Mouse (Mus musculus) gastrocnemius, postnatal 25 days (tissue): Measurements from ENCODE around the gene Olfr1255. TPM values are rescaled to one million over a fixed set of nuclear protein-coding genes. Genes with fewer than 3 reads are reported as not detected.

ENCODE experiments used
- DNase-seq: peaks from one replicate; pipeline ENCODE4 v3.0.0; 2022
- long read RNA-seq, 2 experiments: library from polyadenylated mRNA; stranded (forward); transcript quantifications; one replicate each; pipeline ENCODE4 v2.0.0; 2021
- total RNA-seq, 2 experiments: library from RNA; stranded (reverse); gene quantifications; 1 replicate in 1 of 2; 2 replicates in 1 of 2; pipeline ENCODE4 v1.2.3; 2021

The Olfr1255 gene
- not detected for total RNA-seq
- long read RNA-seq, experiment 1 = 0 reads
- long read RNA-seq, experiment 2 = 0 reads

DNA sequence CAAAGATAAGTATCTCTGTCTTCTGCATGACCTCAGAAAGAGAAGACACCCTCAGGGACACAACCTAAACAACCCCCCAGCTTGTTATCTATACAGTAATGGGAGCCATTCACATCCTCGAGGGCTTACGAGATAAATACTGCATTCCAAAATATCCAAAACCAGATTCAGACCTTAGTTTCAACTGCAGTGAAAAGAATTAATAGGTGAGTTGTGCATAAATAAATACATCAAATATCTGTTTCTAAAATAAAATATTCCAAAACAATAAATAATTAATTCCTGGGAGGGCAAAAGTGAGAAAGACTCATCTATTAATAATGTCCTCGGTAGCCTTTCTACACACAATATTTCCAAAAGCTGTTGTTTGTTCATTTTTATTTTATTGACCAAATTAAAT is at the start of gene Olfr1255:
Gene Olfr1255, plus strand, starts transcription at position 301 of the 400 bp plus-strand sequence.
- no peak for DNase-seq

- DNase-seq = no peak
These were observed 18.3 kb upstream of the Olfr1255 start, which contains the start of gene Olfr1254 for GRCm38 (mm10) chr2:89793519-89793918. Gene Olfr1254 (minus strand): TSS chr2:89793619.

DNA sequence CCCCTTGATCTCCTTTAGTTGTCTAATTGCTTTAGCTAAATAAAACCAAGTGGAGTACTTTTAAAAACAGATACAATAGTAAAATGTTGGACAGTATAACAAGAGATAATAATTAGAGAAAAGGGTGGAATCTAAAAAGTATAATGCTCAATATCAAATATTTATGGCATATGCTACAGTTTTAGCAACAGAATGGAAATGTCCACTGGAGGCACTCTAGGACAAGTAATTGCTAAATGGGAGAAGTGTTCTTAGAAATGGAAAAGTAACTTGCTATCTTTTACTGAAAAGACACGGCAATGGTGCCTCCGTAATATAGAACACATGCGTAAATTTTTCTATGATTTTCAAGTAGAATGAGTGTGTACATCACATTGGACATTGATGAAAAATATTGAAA is 12.3 kb upstream of the Olfr1255 start:
- DNase-seq = no peak

- DNase-seq = no peak
These were observed 1.1 kb upstream of the Olfr1255 start for GRCm38 (mm10) chr2:89810751-89811150.

DNA sequence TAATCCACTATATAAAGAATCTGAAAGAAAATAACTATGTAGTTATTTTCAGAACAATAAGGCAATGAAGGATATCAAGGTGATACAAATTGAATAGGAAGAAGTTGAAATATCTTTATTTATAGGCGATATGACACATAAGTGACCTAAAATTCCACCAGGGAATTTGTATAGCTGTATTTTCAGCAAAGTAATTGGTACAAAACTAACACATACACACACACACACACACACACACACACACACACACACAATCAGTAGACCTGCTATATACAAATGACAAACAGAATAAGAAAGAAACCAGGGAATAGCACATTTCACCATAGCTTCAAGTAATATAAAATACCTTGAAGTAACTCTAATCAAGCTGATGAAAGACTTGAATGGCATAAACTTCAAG is 8.4 kb downstream of the Olfr1255 start:
- DNase-seq = no peak

DNA sequence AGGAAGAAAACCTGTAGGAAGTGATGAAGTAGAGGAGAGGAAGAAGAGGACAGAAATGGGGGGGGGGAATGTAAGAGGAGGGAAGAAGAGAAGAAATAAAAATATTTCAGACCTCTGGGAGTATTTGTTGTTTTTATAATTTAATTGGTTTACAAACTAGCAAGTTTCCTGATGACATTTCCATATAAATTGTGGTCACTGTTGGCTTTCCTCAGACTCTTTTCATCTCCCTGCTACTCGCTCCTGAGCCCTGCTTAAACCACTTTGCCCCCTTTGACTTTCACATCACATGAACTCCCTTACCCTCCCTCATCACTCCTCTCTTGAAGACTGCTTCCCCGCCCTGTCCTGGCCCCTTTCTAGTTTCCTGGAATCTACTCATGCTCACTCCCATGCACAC is 29.6 kb downstream of the Olfr1255 start, which contains the start of gene Olfr1256:
Gene Olfr1256, minus strand, starts transcription at position 101 of the 400 bp plus-strand sequence.
- no peak for DNase-seq

- DNase-seq = no peak
These were observed 36.3 kb downstream of the Olfr1255 start, which contains the start of gene Olfr48 for GRCm38 (mm10) chr2:89848105-89848504. Gene Olfr48 (minus strand): TSS chr2:89848205.

DNA sequence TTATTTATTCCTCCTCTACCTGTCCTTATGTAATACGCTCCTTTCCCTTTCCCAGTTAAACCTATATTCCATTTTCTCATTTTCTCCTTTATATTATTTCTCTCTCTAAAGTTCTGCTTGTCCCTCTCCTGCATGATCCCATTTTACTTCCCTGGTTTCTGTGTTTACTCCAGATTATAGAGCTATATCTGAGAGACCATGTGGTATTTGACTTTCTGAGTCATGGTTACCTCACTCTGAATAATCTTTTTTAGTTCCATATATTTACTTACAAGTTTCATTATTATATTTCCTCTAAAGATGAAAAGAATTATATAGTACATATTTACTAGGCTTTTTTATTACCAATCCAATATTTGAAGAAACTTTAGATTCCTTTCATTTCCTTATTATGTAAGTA is 37.4 kb downstream of the Olfr1255 start:
- no peak for DNase-seq

Other genes starting within 250 kb of the Olfr1255 start
- not detected for gene Olfr1245, start 233.6 kb upstream of the Olfr1255 start, total RNA-seq
- gene Olfr1246, start 218.9 kb upstream of the Olfr1255 start, total RNA-seq = not detected
- gene Olfr1247, start 197.9 kb upstream of the Olfr1255 start, total RNA-seq = under 1 TPM; 0.05 TPM
- gene Olfr1248, start 193.8 kb upstream of the Olfr1255 start, total RNA-seq = not detected
- gene Olfr1249, start 177.1 kb upstream of the Olfr1255 start, total RNA-seq = not detected
- gene Olfr1250, start 150.6 kb upstream of the Olfr1255 start, total RNA-seq = not detected
- gene Olfr1251, start 140.1 kb upstream of the Olfr1255 start, total RNA-seq = not detected
- not detected for gene Olfr1252, start 87.0 kb upstream of the Olfr1255 start, total RNA-seq
- gene Olfr1253, start 55.0 kb upstream of the Olfr1255 start, total RNA-seq = not detected
- not detected for gene Olfr1254, start 18.4 kb upstream of the Olfr1255 start, total RNA-seq
- not detected for gene Olfr1256, start 29.5 kb downstream of the Olfr1255 start, total RNA-seq
- not detected for gene Olfr48, start 36.2 kb downstream of the Olfr1255 start, total RNA-seq
- gene Olfr1257, start 66.4 kb downstream of the Olfr1255 start, total RNA-seq = not detected
- gene Olfr1258, start 115.3 kb downstream of the Olfr1255 start, total RNA-seq = not detected
- gene Olfr1259, start 136.6 kb downstream of the Olfr1255 start, total RNA-seq = not detected
- gene Olfr1260, start 162.3 kb downstream of the Olfr1255 start, total RNA-seq = not detected
- not detected for gene Olfr1261, start 179.2 kb downstream of the Olfr1255 start, total RNA-seq
- not detected for gene Olfr1262, start 188.1 kb downstream of the Olfr1255 start, total RNA-seq
- gene Olfr1263, start 200.1 kb downstream of the Olfr1255 start, total RNA-seq = not detected
- not detected for gene Olfr1264, start 213.5 kb downstream of the Olfr1255 start, total RNA-seq
- not detected for gene Olfr1265, start 223.3 kb downstream of the Olfr1255 start, total RNA-seq